Mouse (Mus musculus) limb, embryonic 11.5 days (tissue): ENCODE data around the gene Ankrd34a. TPM values are rescaled to one million over a fixed set of nuclear protein-coding genes. Genes with fewer than 3 reads are reported as not detected.
A peak's percentile ranks its signal among the peaks of the same experiment; 100 is the strongest.
"Not testable (repeated sequence)": the region's sequence is repeated elsewhere in the genome, so short reads cannot be mapped to it uniquely, and the experiment has no call there.

ENCODE experiments used
- ATAC-seq: fragments of 200-750 bp; cut with Nextera tagmentation; 2 replicates; pipeline ENCODE4 v1.8.0; 2017; ENCODE audit warnings: low read depth; ENCODE audit not compliant: insufficient number of reproducible peaks, low FRiP score, low TSS enrichment
- DNase-seq: peaks from one replicate; pipeline ENCODE4 v3.0.0-alpha.2; 2015; ENCODE audit warnings: low spot score
- H3K27ac ChIP-seq: fragments of 300-500 bp; sonication (generic); replicated peaks from 2 replicates; pipeline ENCODE4 v1.5.1; 2014; ENCODE audit warnings: low read depth, mild to moderate bottlenecking, low read length
- H3K27me3 ChIP-seq: fragments of 300-500 bp; sonication (generic); 2 replicates; pipeline ENCODE4 v1.6.1; 2014; ENCODE audit warnings: mild to moderate bottlenecking, low read length, mixed read lengths; ENCODE audit not compliant: control insufficient read depth, insufficient read depth
- H3K36me3 ChIP-seq: fragments of 300-500 bp; sonication (generic); 2 replicates; pipeline ENCODE4 v1.6.1; 2014; ENCODE audit warnings: mild to moderate bottlenecking, low read length, moderate library complexity, mixed read lengths; ENCODE audit not compliant: control insufficient read depth, insufficient read depth
- H3K4me1 ChIP-seq: fragments of 300-500 bp; sonication (generic); 2 replicates; pipeline ENCODE4 v1.6.1; 2014; ENCODE audit warnings: low read length, mixed read lengths; ENCODE audit not compliant: control insufficient read depth, insufficient read depth
- H3K4me2 ChIP-seq: fragments of 300-500 bp; sonication (generic); 2 replicates; pipeline ENCODE4 v1.6.1; 2014; ENCODE audit warnings: low read depth, mild to moderate bottlenecking, moderate library complexity; ENCODE audit not compliant: severe bottlenecking
- H3K4me3 ChIP-seq: fragments of 300-500 bp; sonication (generic); 2 replicates; pipeline ENCODE4 v1.5.1; 2014; ENCODE audit warnings: low read depth, low read length
- H3K9ac ChIP-seq: fragments of 300-500 bp; sonication (generic); 2 replicates; pipeline ENCODE4 v1.6.1; 2014; ENCODE audit warnings: mild to moderate bottlenecking, low read length
- H3K9me3 ChIP-seq: fragments of 300-500 bp; sonication (generic); 2 replicates; pipeline ENCODE4 v1.6.1; 2016; ENCODE audit warnings: low read length; ENCODE audit not compliant: control insufficient read depth
- WGBS: fragments of 180-500 bp; shearing (Covaris S2); extraction: QIAGEN DNeasy Blood & Tissue Kit; methylation state at CpG from one replicate; pipeline ENCODE4 v1.1.7; 2014; 5-methylcytosine and 5-hydroxymethylcytosine counted together
- polyA plus RNA-seq: library from polyadenylated mRNA; unstranded; fragments of >200 nt; fragmentation: Nextera tagmentation; extraction: Ambion mirVana; gene quantifications from 2 replicates; pipeline ENCODE4 v1.2.1, GENCODE M21; 2014

Gene Ankrd34a
- polyA plus RNA-seq, 1 experiment from 2014 or later: 1.7 TPM

DNA sequence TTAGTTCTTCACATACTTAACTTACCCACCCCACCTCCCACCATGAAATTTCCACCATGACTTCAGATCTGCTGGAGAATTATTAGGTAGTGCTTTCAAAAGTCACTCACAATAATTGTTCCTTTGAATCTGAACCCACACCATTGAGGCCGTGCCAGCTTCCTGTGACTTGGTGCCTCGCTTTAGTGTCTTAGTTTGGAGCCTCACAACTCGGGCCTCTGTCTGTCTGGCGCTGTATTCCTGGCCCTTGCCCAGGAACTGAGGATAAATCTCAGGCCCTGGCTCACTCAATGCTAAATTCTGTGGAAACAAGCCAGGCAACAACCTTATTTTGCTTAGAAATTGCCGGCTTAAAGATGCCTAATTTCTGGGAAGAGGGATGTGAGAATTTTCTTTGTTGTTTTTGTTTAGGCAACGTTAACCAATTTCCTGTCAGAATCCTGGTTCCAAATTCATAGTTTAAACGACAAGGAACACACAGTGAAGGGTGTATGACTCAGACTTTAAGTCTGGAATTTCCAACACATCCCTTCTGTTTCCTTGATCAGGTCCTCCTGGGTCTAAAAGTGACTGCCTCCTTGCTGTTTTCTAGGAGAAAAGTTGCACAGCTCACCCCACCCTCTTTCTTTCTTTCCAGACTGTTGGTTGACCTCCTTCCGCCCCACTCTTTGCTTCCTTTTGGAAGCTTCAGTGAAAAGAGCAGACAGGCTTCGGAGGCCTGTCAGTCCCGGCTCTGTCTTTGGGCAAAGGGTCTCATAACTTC lies 5.7 kb downstream of the Ankrd34a start:
- Histone ChIP-seq H3K9ac (peak overlapping the region; percentile 83), H3K27me3 (no peaks in the 10 kb centered on the region), H3K36me3 (no peaks in the 10 kb centered on the region), H3K4me2 (peak overlapping the region; percentile 73), H3K27ac (no peak overlapping the region; the same call in 1 of the 2 replicates), H3K9me3 (no peaks in the 10 kb centered on the region), H3K4me3 (peak overlapping the region; percentile 75), H3K4me1 (peaks cover 15% of the 10 kb centered on the region; the same call in 1 of the 2 replicates)
- DNase-seq (no peak), ATAC-seq (no peak)
- WGBS: 43% methylated on average over 10 of the region's 10 CpGs

DNA sequence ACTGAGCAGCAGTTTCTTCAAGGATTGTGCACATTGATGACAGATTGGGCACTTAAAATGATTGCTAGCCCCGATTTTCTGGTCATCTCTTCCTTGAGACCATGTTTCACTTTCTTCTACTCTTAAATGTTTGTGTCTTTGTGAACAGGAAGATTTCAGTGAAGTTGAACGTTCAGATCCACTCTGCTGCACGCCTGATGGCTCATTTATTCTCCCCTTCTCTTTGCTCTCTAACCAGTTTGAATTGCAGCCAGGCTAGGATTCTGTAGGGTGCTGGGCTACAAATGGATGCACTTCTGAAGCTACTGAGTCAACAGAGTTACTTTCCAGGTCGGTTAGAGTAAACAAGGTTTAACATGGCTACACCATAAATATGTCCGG lies 6.3 kb downstream of the Ankrd34a start:
- no peaks in the 10 kb centered on the region for H3K27me3 ChIP-seq
- peaks cover 14% of the 10 kb centered on the region; the same call in 1 of the 2 replicates for H3K4me1 ChIP-seq
- H3K36me3 ChIP-seq: no peaks in the 10 kb centered on the region
- WGBS: 48% methylated on average over 5 of the region's 5 CpGs
- no peak overlapping the region; the same call in 1 of the 2 replicates for H3K4me3 ChIP-seq
- H3K27ac ChIP-seq: no peak overlapping the region; the same call in 1 of the 2 replicates
- H3K4me2 ChIP-seq: peak overlapping the region; percentile 73
- DNase-seq: no peak
- peak overlapping the region; percentile 83 for H3K9ac ChIP-seq
- H3K9me3 ChIP-seq: no peaks in the 10 kb centered on the region
- no peak for ATAC-seq

DNA sequence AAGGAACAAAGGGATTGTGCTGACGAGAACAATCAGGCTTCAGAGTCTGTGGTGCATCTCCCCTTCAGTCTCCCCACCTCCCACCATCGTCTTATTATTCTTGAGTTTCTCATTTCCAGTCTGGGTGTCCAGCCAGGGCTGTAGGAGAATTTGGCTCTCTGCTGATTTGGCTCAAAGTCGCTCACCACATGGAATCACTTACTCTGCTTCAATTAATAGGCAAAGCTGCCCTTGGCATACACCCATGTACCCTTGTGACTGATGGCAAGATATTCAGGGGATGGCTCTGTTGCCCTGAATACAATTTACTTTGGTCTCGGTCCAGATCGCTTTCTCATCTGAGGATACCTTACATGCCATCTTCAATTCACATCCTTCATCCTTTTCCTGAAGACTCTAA lies 6.9 kb downstream of the Ankrd34a start:
- 67% methylated on average over 5 of the region's 5 CpGs for WGBS
- no peak for ATAC-seq

GRCm38 (mm10) chr3:96606007-96606406 lies 9.6 kb downstream of the Ankrd34a start:
- H3K27ac ChIP-seq, ATAC-seq, H3K9ac ChIP-seq, H3K4me3 ChIP-seq, H3K36me3 ChIP-seq, H3K4me2 ChIP-seq, H3K9me3 ChIP-seq, H3K27me3 ChIP-seq, H3K4me1 ChIP-seq, DNase-seq: not testable (repeated sequence)
- 89% methylated on average over 3 of the region's 4 CpGs for WGBS

More for the DNA sequence above, 6.9 kb downstream of the Ankrd34a start:
- Histone ChIP-seq H3K27ac (no peak overlapping the region), H3K9me3 (no peaks in the 10 kb centered on the region), H3K9ac (0 out of 2 replicates have a peak overlapping the region, but pooled peaks have one; percentile 23), H3K4me2 (no peak overlapping the region), H3K36me3 (no peaks in the 10 kb centered on the region), H3K4me1 (peaks cover 14% of the 10 kb centered on the region; the same call in 1 of the 2 replicates), H3K4me3 (no peak overlapping the region), H3K27me3 (no peaks in the 10 kb centered on the region)
- DNase-seq: no peak

DNA sequence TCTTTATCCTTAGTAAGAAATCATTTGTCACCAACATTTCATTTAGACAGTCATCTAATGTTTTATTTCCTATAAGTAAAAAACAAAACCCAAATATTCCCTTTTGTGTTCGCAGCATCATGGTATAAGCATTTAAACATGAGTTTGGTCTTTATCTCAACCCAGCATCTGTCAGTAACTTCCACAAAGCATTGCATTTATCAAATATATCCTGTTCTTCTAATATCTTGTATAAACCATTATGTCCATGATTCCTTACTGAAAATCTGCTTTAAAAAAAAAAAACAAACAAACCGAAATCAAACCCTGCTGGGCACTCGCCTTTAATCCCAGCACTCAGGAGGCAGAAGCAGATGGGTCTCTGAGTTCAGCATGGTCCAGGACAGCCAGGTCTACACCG lies 10.2 kb downstream of the Ankrd34a start:
- WGBS: 88% methylated on average over 4 of the region's 4 CpGs
- Histone ChIP-seq H3K27ac (no peak overlapping the region), H3K4me1 (peaks cover 8% of the 10 kb centered on the region; the same call in 1 of the 2 replicates), H3K9ac (no peak overlapping the region), H3K27me3 (no peaks in the 10 kb centered on the region), H3K9me3 (no peaks in the 10 kb centered on the region; the same call in 1 of the 2 replicates), H3K4me3 (no peak overlapping the region), H3K4me2 (no peak overlapping the region), H3K36me3 (no peaks in the 10 kb centered on the region)
- ATAC-seq: no peak
- DNase-seq: no peak

DNA sequence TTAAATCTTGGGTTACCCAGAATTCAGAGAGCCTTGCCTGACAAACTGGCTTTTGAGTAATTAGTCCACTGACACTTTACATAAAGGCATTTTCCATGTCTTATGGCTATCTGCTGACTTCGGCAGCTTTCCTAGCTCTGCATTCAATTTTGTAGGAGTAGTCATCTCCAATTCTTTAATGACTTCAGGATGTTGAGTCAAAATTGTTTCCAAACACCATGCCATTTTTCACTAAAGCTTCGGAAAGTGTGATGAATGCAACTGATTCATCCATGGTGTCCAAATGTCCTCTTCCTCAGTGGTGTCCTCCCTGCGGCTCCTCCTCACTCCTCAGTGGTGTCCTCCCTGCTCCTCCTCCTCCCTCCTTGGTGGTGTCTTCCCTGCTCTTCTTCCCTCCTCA lies 21.5 kb downstream of the Ankrd34a start:
- no peak for DNase-seq
- no peak for ATAC-seq
- Histone ChIP-seq H3K4me3 (no peak overlapping the region), H3K9ac (no peak overlapping the region), H3K36me3 (peaks cover 12% of the 10 kb centered on the region; the same call in 1 of the 2 replicates), H3K27ac (no peak overlapping the region), H3K4me2 (no peak overlapping the region), H3K4me1 (no peaks in the 10 kb centered on the region), H3K9me3 (no peaks in the 10 kb centered on the region), H3K27me3 (no peaks in the 10 kb centered on the region)
- WGBS: 90% methylated on average over 3 of the region's 3 CpGs

DNA sequence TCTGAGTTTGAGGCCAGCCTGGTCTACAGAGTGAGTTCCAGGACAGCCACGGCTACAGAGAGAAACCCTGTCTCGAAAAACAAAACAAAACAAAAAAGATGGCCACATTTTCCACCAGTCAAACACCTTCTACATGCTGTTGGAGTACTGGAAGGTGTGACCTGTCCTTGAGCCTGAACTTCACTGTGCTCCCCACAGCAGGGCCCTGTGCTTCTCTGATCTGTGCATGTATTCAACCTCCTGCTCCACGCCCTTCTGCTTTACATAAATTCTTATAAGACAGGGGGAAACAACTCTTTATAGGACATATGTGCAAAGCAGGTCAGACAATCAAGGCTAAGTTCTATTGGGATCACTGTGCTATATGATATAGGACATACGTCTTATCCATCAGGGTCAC lies 26.8 kb downstream of the Ankrd34a start:
- H3K4me3 ChIP-seq: no peak overlapping the region
- 89% methylated on average over 4 of the region's 4 CpGs for WGBS
- ATAC-seq (no peak), DNase-seq (no peak)
- no peaks in the 10 kb centered on the region for H3K4me1 ChIP-seq
- H3K9me3 ChIP-seq: no peaks in the 10 kb centered on the region
- H3K27ac ChIP-seq: no peak overlapping the region
- H3K36me3 ChIP-seq: peaks cover 13% of the 10 kb centered on the region
- no peak overlapping the region for H3K4me2 ChIP-seq
- H3K27me3 ChIP-seq: no peaks in the 10 kb centered on the region
- no peak overlapping the region for H3K9ac ChIP-seq

DNA sequence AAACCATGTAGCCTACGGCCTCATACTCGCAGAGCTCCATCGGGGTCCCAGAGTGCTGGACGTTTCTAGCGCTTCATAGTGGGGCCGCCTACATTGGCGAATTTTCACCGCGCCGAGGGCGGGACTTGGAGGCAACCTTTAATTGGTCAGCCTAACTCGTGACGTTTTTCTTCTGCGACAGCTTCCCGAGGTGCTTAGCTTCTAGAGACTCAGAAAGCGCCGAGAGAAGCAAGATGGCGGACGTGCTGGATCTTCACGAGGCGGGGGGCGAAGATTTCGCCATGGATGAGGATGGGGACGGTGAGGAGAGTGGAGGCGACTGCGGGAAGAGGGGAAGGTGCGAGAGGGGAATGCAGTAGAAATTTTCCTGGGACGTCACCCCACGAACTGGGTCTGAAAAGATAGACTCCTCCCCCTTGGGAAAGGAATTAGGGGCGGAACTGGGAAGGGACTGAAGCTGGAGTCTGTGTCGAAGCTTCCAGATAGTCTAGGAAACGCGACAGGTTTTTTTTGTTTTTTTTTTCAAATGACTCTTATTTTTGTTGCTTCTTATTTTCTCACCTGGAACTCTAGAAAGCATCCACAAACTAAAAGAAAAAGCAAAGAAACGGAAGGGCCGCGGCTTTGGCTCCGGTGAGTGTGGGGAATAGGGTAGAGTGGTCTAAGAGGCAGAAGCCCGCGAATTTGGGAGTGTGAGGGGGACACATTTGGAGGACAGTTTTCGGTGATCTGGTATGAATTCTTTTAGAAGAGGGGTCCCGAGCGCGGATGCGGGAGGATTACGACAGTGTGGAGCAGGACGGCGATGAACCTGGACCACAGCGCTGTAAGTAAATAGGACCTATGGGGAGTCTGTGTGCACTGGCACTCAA lies 33.5 kb downstream of the Ankrd34a start, which contains the start of gene Rbm8a:
TSS of gene Rbm8a (plus strand) at position 205 of the 872 bp plus-strand sequence.
- H3K27me3 ChIP-seq: no peaks in the 10 kb centered on the region
- H3K4me1 ChIP-seq: peaks cover 8% of the 10 kb centered on the region; the same call in 1 of the 2 replicates
- 1% methylated on average over 48 of the region's 48 CpGs for WGBS
- peak within 1 kb of the TSS; percentile 62 for H3K4me2 ChIP-seq
- H3K27ac ChIP-seq: no peak within 1 kb of the TSS
- peaks cover 2% of the 10 kb centered on the region; the same call in 1 of the 2 replicates for H3K9me3 ChIP-seq
- H3K9ac ChIP-seq: peak within 1 kb of the TSS; percentile 77
- DNase-seq (peak; percentile 98), ATAC-seq (peak; percentile 91)
- H3K36me3 ChIP-seq: peaks cover 7% of the 10 kb centered on the region; the same call in 1 of the 2 replicates
- H3K4me3 ChIP-seq: peak within 1 kb of the TSS; percentile 74
